Mouse (Mus musculus) right cerebral cortex, postnatal 36 days (tissue): Measurements from ENCODE around the gene Ndufv1.
"Not testable (repeated sequence)": the region's sequence is repeated elsewhere in the genome, so short reads cannot be mapped to it uniquely, and the experiment has no call there.

Experiments
- DNase-seq, 2 experiments: peaks; one replicate each; pipeline ENCODE4 v3.0.0; 2022; ENCODE audit warnings: low spot score in 2 of 2, mixed read lengths in 1 of 2

Ndufv1 gene

GRCm38 (mm10) chr19:4042124-4042523 is 29.5 kb upstream of the Ndufv1 start:
- DNase-seq: no peak

GRCm38 (mm10) chr19:4041500-4041899 is 28.9 kb upstream of the Ndufv1 start:
- not testable (repeated sequence) for DNase-seq

- not testable (repeated sequence) for DNase-seq
Observed at GRCm38 (mm10) chr19:4040941-4041340, 28.3 kb upstream of the Ndufv1 start.

DNA sequence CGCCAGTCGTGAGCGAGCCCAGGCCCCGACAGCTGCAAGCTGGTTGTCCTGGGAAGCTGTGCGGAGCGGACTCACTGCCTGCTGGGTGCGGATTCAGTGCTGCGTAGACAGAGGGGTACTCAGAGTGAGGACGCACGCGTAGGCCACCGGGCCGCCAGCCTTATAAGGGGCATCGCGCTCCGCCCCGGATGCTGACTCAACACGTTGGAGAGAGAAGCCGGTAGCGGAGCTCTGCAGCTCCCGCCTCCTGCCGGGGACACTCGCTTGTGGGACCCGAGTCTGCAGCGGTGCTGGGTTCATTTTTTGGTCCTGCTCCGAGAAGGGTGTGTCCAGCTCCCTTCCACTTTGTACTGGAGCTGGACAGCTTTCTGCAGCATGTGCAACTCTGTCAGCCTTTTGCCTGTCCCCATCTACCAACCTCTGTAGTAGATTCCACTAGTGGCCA is 25.2 kb upstream of the Ndufv1 start, which contains the start of gene Gstp1:
Gene Gstp1, minus strand, starts transcription at position 198 of the 445 bp plus-strand sequence.
- peak; percentile 81 to 87 for DNase-seq

DNA sequence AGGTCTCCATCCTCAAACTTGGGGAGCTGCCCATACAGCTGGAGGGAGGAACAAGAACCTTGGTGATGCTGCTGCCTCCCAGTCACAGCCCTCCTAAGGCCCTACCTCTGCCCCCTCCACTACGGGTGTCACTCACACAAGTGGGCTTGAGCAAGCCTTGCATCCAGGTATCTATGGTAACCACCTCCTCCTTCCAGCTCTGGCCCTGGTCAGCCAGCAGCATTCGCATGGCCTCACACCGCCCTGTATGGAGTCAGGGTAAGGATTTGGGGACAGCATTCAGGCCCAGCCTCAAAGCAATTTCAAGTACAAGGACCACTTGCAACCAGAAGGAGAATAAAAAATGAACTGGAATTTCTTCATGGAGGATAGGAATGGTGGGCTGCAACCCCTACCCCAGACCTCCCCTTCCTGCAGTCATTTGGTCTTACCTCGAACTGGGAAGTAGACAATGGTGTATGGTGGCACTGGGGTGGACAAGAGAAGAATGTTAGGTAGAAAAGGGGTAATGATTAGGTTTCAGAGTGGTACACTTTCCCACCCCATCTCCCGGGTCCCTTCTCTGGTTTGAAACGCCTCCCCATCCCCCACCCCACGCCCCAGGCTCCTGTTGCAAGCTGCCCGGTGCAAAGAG is 24.7 kb upstream of the Ndufv1 start:
- not testable (repeated sequence) for DNase-seq

DNA sequence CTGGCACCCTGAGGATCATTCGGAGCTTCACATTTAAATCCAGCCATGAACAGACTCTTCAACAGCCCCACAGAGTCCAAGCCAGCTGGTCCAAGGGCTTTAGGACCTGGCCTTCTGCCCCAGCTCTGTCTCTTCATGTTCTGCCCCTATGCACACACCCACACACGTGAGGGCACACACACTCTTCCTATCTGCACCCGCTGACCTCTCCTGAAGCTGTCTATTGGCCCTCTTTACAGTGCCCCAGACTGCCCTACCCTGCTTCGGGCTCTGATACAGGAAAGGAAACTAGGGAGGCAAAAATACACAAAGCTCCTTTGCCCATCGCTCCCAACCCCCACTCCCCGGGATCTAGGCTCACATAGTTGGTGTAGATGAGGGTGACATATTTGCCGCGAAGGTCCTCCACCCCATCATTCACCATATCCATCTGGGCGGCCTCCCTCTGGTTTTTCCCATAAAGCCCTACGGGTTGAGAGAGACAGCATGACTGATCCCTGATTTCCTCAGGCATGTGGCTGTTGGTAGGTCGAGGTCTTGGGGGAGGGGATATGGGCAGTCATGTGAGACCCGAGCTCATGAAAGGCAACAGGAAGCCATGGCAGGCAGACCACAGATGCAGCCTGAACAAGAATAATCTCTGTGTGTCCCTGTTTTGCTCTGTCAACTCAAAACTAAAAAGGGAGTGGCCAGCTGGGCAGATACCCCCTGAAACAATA is 23.9 kb upstream of the Ndufv1 start:
- no peak for DNase-seq

DNA sequence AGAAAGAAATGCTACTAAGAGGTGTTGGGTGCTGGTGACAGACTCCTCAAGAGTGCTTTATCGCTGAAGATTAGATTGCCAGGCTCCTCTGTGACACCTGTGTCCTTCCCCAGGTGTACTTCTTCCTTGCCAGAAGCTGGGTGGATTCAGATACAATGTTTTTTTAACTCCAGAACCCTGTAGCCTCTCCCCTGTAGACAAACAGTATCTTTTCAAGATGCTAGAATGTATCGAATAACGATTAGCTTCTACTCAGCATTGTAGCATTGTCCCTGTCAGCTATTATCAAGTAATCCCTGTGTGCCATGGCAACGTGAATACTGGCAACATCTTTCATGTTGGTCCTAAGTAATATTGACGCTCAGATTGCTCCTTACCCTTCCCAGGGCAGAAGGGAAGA is 21.1 kb upstream of the Ndufv1 start:
- no peak for DNase-seq

DNA sequence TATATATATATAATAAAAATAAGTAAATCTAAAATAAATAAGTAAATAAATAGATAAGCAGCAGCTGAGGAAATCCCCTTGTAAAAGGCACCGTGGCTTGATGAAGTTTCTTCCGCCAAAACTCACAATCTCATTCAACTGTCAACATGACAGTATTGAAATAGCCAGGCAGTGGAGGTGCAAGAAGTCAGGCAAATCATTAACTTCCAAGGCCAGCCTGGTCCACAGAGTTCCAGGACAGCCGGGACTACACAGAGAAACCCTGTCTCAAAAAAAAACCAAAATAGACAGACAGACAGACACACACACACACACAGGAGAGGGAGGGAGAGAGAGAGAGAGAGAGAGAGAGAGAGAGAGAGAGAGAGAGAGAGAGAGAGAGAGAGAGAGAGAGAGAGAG is 20.7 kb upstream of the Ndufv1 start:
- DNase-seq: no peak

DNA sequence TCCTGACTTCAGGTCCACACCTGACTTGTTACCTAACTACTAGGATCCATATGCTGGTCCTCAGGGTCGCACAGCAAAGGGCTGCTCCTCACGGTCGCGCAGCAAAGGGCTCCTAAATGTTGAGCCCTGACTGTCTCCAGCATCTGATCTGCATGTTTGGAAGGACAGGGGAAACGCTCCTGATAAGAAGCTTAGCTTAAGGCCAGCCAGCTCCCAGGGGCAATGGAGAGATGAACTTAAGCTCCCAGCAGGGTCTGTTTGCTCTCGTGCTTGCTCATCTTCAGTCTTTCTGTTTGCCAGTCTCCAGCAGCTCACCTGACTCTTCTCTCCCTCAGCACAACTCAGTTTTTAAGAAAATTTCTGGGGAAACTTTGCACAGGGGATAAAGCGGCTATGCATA is 20.1 kb upstream of the Ndufv1 start:
- DNase-seq: no peak

- no peak for DNase-seq
Observed at GRCm38 (mm10) chr19:4027576-4027975, 15.0 kb upstream of the Ndufv1 start.

DNA sequence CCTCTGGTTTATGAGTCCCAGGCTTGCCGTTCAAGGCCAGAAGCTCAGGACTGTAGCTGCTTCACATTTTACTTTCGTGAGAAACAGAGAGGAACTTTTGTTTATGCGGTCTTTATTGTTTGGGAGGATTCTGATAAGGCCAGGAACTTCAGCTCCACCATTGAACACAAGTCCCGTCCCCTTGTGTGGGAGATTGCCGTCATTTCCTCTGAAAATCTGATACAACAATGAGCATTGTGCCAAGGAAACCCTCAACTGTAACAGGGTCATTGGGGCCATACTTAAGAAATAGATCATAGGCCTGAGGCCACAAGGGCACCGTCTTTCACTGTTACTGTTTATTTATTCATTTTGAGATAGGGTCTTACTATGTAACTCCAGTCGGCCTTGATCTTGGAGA is 10.6 kb upstream of the Ndufv1 start:
- no peak for DNase-seq

GRCm38 (mm10) chr19:4018743-4019583 is 6.4 kb upstream of the Ndufv1 start:
- DNase-seq: peak; percentile 50 to 59

DNA sequence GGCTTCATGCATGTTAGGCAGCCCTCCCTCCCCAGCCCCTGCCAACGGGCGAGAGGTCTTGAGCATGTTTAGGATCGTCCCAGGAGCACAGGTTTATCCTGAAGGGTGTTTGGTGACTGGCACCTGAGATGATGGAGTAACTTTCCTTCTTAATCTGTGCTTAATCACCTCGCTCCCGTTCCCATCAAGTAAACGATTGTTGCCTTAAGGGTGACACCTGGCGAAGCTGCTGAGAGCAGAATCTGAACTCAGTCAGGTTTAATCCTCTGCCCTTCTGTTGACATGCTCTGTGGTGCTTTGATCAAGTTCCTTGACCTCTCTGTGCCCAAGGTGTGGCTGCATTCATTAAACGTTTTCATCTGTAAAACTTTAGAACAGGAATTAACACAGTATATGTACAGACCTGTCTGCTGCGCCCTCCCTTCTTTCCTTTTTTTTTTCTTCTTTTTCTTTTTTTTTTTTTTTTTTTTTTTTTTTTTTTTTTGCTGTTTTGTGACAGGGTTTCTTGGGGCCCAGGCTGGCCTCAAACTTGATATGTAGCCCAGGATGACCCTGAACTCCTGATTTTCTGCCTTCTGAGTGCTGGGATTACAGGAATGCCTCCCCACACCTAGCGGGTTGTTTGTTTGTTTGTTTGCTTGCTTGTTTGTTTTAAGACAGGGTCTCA is 5.4 kb upstream of the Ndufv1 start:
- no peak for DNase-seq

GRCm38 (mm10) chr19:4015635-4016034 is 3.0 kb upstream of the Ndufv1 start:
- DNase-seq: no peak

DNA sequence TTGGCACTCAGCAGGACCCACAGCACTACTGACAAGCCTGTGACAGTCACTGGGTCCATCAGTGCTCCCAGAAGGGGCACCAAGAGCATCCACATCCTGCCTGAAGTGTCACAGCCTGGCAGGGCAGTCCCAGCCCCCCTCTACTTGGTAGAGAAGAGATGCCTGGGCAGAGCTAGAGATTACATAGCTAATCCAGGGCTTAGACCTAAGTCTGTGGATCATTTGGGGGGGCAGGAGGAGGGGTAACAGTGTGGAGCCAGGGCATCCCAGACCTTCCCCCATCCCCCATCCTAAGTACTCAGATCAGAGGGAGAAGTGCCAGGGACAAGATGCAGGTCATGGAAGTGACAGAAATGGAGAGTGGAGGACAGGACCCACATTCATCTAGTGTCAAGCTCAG is 2.2 kb upstream of the Ndufv1 start:
- no peak for DNase-seq

- DNase-seq: no peak
Observed at GRCm38 (mm10) chr19:4013066-4013465, 460 bp upstream of the Ndufv1 start.

GRCm38 (mm10) chr19:4011086-4011485 is 1.5 kb downstream of the Ndufv1 start:
- DNase-seq: no peak

DNA sequence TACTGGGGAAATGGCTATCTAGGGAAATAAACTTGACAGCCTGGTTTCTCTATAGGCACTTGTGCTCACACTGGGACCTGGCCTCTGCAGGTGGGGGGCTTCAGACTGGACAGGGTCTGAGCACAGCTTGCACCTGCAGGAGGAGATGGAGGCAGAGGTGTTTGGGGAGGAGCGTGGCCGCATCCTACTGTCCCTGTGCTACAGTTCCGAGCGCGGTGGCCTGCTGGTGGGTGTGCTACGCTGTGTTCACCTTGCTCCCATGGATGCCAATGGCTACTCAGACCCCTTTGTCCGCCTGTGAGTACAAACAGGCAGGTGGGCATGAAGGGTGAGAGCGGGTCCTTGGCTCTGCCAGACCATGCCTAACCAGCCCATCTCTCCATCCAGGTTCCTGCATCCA is 6.6 kb downstream of the Ndufv1 start:
- DNase-seq: no peak

DNA sequence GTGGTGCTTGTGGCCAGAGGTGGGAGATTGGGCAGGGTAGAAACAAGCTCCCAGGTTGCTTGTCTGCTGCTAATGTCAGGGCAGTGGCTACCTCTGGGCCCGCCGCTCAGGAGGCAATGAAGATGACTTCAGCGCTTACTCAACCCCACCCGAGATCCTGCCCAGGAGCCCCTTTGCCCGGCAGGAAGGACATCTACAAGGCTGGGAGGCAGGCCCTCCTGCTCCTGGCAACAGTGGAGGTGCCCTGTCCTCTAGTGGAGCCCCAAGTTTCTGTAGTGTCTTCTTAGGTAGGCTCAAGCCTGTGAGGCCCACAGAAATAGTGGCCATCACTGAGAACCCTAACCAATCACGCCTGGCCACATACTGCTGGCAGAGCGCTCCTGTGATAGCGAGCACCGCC is 7.5 kb downstream of the Ndufv1 start:
- DNase-seq: no peak

GRCm38 (mm10) chr19:4004331-4004730 is 8.3 kb downstream of the Ndufv1 start:
- DNase-seq: no peak

GRCm38 (mm10) chr19:4003641-4004040 is 9.0 kb downstream of the Ndufv1 start:
- no peak for DNase-seq

GRCm38 (mm10) chr19:4003112-4003511 is 9.5 kb downstream of the Ndufv1 start, which contains the start of gene Doc2g:
Gene Doc2g (plus strand): TSS chr19:4003313.
- DNase-seq: no peak
